Mouse (Mus musculus) layer of hippocampus, adult 9-11 months (tissue): ENCODE measurements at regions not wholly inside any gene's neighbourhood (a gene's known extent, or its start where the extent isn't known, plus 50 kb on each side); places are given as distances from the start of the nearest gene placed in this dataset.

Experiments used
- DNase-seq: peaks from one replicate; pipeline ENCODE4 v3.0.0; 2022

- no peak for DNase-seq
Observed at GRCm38 (mm10) chr4:47746498-47747190, 272.2 kb downstream of the Sec61b start.

- peak; percentile 8 for DNase-seq
Observed at GRCm38 (mm10) chr4:47772230-47772920, 272.6 kb upstream of the Nr4a3 start.

GRCm38 (mm10) chr4:47774664-47775063 lies 270.3 kb upstream of the Nr4a3 start:
- DNase-seq, result no peak

- DNase-seq, result no peak
Observed at GRCm38 (mm10) chr4:47781039-47781438, 263.9 kb upstream of the Nr4a3 start.

- DNase-seq, result no peak
Observed at GRCm38 (mm10) chr4:47796977-47797376, 248.0 kb upstream of the Nr4a3 start.

- DNase-seq, result no peak
Observed at GRCm38 (mm10) chr4:47799165-47799564, 245.8 kb upstream of the Nr4a3 start.

GRCm38 (mm10) chr4:47803111-47803510 lies 241.8 kb upstream of the Nr4a3 start:
- DNase-seq, result no peak

GRCm38 (mm10) chr4:47807877-47808276 lies 237.1 kb upstream of the Nr4a3 start:
- peak; percentile 12 for DNase-seq

GRCm38 (mm10) chr4:47814030-47814429 lies 230.9 kb upstream of the Nr4a3 start:
- DNase-seq, result peak; percentile 56

- peak; percentile 43 for DNase-seq
Observed at GRCm38 (mm10) chr4:47818371-47819159, 226.4 kb upstream of the Nr4a3 start.

- DNase-seq, result no peak
Observed at GRCm38 (mm10) chr4:47820562-47820961, 224.4 kb upstream of the Nr4a3 start.

- no peak for DNase-seq
Observed at GRCm38 (mm10) chr4:47823299-47823698, 221.7 kb upstream of the Nr4a3 start.

GRCm38 (mm10) chr4:47824083-47824482 lies 220.9 kb upstream of the Nr4a3 start:
- DNase-seq, result no peak

- no peak for DNase-seq
Observed at GRCm38 (mm10) chr4:47832905-47833304, 212.0 kb upstream of the Nr4a3 start.

- DNase-seq, result no peak
Observed at GRCm38 (mm10) chr4:47838411-47838810, 206.5 kb upstream of the Nr4a3 start.

- DNase-seq, result no peak
Observed at GRCm38 (mm10) chr4:47842128-47842656, 202.8 kb upstream of the Nr4a3 start.

GRCm38 (mm10) chr4:47845239-47845638 lies 199.7 kb upstream of the Nr4a3 start:
- DNase-seq, result no peak

GRCm38 (mm10) chr4:47846389-47847318 lies 198.3 kb upstream of the Nr4a3 start:
- DNase-seq, result no peak

GRCm38 (mm10) chr4:47861151-47861550 lies 183.8 kb upstream of the Nr4a3 start:
- DNase-seq, result no peak

- DNase-seq, result no peak
Observed at GRCm38 (mm10) chr4:47870010-47870637, 174.8 kb upstream of the Nr4a3 start.

GRCm38 (mm10) chr4:47870638-47871019 lies 174.3 kb upstream of the Nr4a3 start:
- no peak for DNase-seq

GRCm38 (mm10) chr4:47881560-47881959 lies 163.4 kb upstream of the Nr4a3 start:
- peak; percentile 84 for DNase-seq
